Mouse (Mus musculus): ENCODE results near the gene Cd37.

The Cd37 gene

GRCm38 (mm10) chr7:45234333-45234841 lies 4.5 kb downstream of the Cd37 start:
- no peak for DNase-seq

GRCm38 (mm10) chr7:45233580-45234332 lies 5.2 kb downstream of the Cd37 start:
- peak; percentile 19 to 20 for DNase-seq

GRCm38 (mm10) chr7:45232716-45233465 lies 6.0 kb downstream of the Cd37 start:
- no peak for DNase-seq

- DNase-seq: no peak
These were observed 7.0 kb downstream of the Cd37 start for GRCm38 (mm10) chr7:45231941-45232340.

- DNase-seq: no peak
These were observed 7.7 kb downstream of the Cd37 start for GRCm38 (mm10) chr7:45231192-45231591.

GRCm38 (mm10) chr7:45229459-45230203 lies 9.3 kb downstream of the Cd37 start:
- DNase-seq: no peak

- DNase-seq: no peak
These were observed 9.9 kb downstream of the Cd37 start for GRCm38 (mm10) chr7:45229046-45229445.

GRCm38 (mm10) chr7:45228548-45228947 lies 10.4 kb downstream of the Cd37 start:
- DNase-seq: no peak

GRCm38 (mm10) chr7:45226421-45226820 lies 12.5 kb downstream of the Cd37 start:
- DNase-seq: no peak

GRCm38 (mm10) chr7:45224826-45225225 lies 14.1 kb downstream of the Cd37 start:
- DNase-seq: no peak

GRCm38 (mm10) chr7:45221680-45222079 lies 17.2 kb downstream of the Cd37 start:
- no peak for DNase-seq

GRCm38 (mm10) chr7:45216442-45217183 lies 22.3 kb downstream of the Cd37 start:
- no peak for DNase-seq

- no peak for DNase-seq
These were observed 23.1 kb downstream of the Cd37 start, which contains the start of gene Tead2 for GRCm38 (mm10) chr7:45215673-45216441. Tead2 (plus strand) TSS chr7:45215753.

- DNase-seq: no peak
These were observed 25.2 kb downstream of the Cd37 start for GRCm38 (mm10) chr7:45213708-45214107.

GRCm38 (mm10) chr7:45212356-45212755 lies 26.6 kb downstream of the Cd37 start:
- no peak for DNase-seq

GRCm38 (mm10) chr7:45211851-45212251 lies 27.1 kb downstream of the Cd37 start, which contains the start of gene Dkkl1:
Dkkl1 (minus strand) TSS chr7:45212147.
- DNase-seq: no peak

GRCm38 (mm10) chr7:45211070-45211469 lies 27.8 kb downstream of the Cd37 start:
- no peak for DNase-seq

- DNase-seq: no peak
These were observed 30.7 kb downstream of the Cd37 start for GRCm38 (mm10) chr7:45208260-45208659.

GRCm38 (mm10) chr7:45204380-45205143 lies 34.4 kb downstream of the Cd37 start, which contains the start of gene Ccdc155:
Ccdc155 (minus strand) TSS chr7:45204892.
- DNase-seq: peak; percentile 94 to 97

- DNase-seq: no peak
These were observed 36.3 kb downstream of the Cd37 start for GRCm38 (mm10) chr7:45202654-45203053.

GRCm38 (mm10) chr7:45198961-45199360 lies 40.0 kb downstream of the Cd37 start:
- DNase-seq: peak in 1 of 2 experiments; percentile 39
